Mouse (Mus musculus) spleen, adult 2 months (tissue): ENCODE measurements at regions not wholly inside any gene's neighbourhood (a gene's known extent, or its start where the extent isn't known, plus 50 kb on each side); places are given as distances from the start of the nearest gene placed in this dataset.

Source experiments
- CTCF ChIP-seq: fragments of 200-500 bp; IDR thresholded peaks from 2 replicates; pipeline ENCODE4 v1.5.1; 2011; ENCODE audit warnings: mild to moderate bottlenecking, inconsistent platforms; ENCODE audit not compliant: insufficient read depth, insufficient read length, insufficient replicate concordance; ENCODE audit errors: extremely low read depth
- POLR2A ChIP-seq: fragments of 200-500 bp; IDR thresholded peaks from 2 replicates; pipeline ENCODE4 v1.6.1; 2011; ENCODE audit warnings: low read depth, low read length, inconsistent platforms

- TF ChIP-seq POLR2A (no peak), CTCF (no peak)
These were observed 331.3 kb downstream of the Sox9 start for GRCm38 (mm10) chr11:113113220-113113817.
